Mouse (Mus musculus) embryonic facial prominence, embryonic 10.5 days (tissue): ENCODE measurements around the gene Eef1akmt3. TPM values are rescaled to one million over a fixed set of nuclear protein-coding genes. Genes with fewer than 3 reads are reported as not detected.
A peak's percentile ranks its signal among the peaks of the same experiment; 100 is the strongest.

Source experiments
- DNase-seq: peaks from one replicate; pipeline ENCODE4 v3.0.0-alpha.2; 2017; ENCODE audit warnings: low spot score
- H3K27ac ChIP-seq: fragments of 300-500 bp; sonication (generic); replicated peaks from 2 replicates; pipeline ENCODE4 v1.5.1; 2016; ENCODE audit warnings: mild to moderate bottlenecking
- H3K27me3 ChIP-seq: fragments of 300-500 bp; sonication (generic); replicated peaks from 2 replicates; pipeline ENCODE4 v1.6.1; 2016; ENCODE audit warnings: low read depth, mild to moderate bottlenecking; ENCODE audit not compliant: poor library complexity, severe bottlenecking
- H3K36me3 ChIP-seq: fragments of 300-500 bp; sonication (generic); replicated peaks from 2 replicates; pipeline ENCODE4 v1.6.1; 2016; ENCODE audit warnings: mild to moderate bottlenecking, moderate library complexity
- H3K4me1 ChIP-seq: fragments of 300-500 bp; sonication (generic); 2 replicates; pipeline ENCODE4 v1.6.1; 2016
- H3K4me3 ChIP-seq: fragments of 300-500 bp; sonication (generic); 2 replicates; pipeline ENCODE4 v1.5.1; 2016; ENCODE audit warnings: mild to moderate bottlenecking, moderate library complexity
- H3K9me3 ChIP-seq: fragments of 300-500 bp; sonication (generic); 2 replicates; pipeline ENCODE4 v1.6.1; 2016; ENCODE audit warnings: mild to moderate bottlenecking
- WGBS: fragments of 180-500 bp; shearing (Covaris S2); methylation state at CpG from one replicate; pipeline ENCODE4 v1.1.7; 2016; 5-methylcytosine and 5-hydroxymethylcytosine counted together
- microRNA counts: library from miRNA; unstranded; fragments of <30 nt; microRNA quantifications from one replicate; lab custom pipeline; 2017
- microRNA-seq: library from miRNA; unstranded; fragments of <30 nt; microRNA quantifications from one replicate; pipeline ENCODE4, GENCODE M21; 2017
- polyA plus RNA-seq: library from polyadenylated mRNA; unstranded; fragments of >200 nt; fragmentation: Nextera tagmentation; extraction: Ambion mirVana; gene quantifications from 2 replicates; pipeline ENCODE4 v1.2.1, GENCODE M21; 2016

The Eef1akmt3 gene
- polyA plus RNA-seq, 1 experiment from 2014 or later = 0.27 TPM

- no peaks in the 10 kb centered on the region for H3K27me3 ChIP-seq
- 61% methylated on average over 4 of the region's 4 CpGs for WGBS
- peaks cover 79% of the 10 kb centered on the region for H3K4me1 ChIP-seq
- no peaks in the 10 kb centered on the region for H3K9me3 ChIP-seq
- peak overlapping the region; percentile 31 for H3K27ac ChIP-seq
- H3K36me3 ChIP-seq = peaks cover 56% of the 10 kb centered on the region
- peak overlapping the region; percentile 25 for H3K4me3 ChIP-seq
- peak; percentile 40 for DNase-seq
Observed at GRCm38 (mm10) chr10:126986541-126986961, 54.8 kb downstream of the Eef1akmt3 start.

- Histone ChIP-seq H3K4me1 (peaks cover 88% of the 10 kb centered on the region), H3K27ac (no peak overlapping the region), H3K9me3 (no peaks in the 10 kb centered on the region), H3K27me3 (no peaks in the 10 kb centered on the region), H3K36me3 (peaks cover 48% of the 10 kb centered on the region), H3K4me3 (no peak overlapping the region; the same call in 1 of the 2 replicates)
- 95% methylated on average over 9 of the region's 9 CpGs for WGBS
- no peak for DNase-seq
Observed at GRCm38 (mm10) chr10:126985579-126985978, 55.7 kb downstream of the Eef1akmt3 start.

- WGBS = 87% methylated on average over 4 of the region's 4 CpGs
- Histone ChIP-seq H3K9me3 (no peaks in the 10 kb centered on the region), H3K36me3 (peaks cover 48% of the 10 kb centered on the region), H3K27ac (0 out of 2 replicates have a peak overlapping the region, but pooled peaks have one; percentile 32), H3K4me3 (no peak overlapping the region), H3K27me3 (no peaks in the 10 kb centered on the region), H3K4me1 (peaks cover 88% of the 10 kb centered on the region)
- no peak for DNase-seq
Observed at GRCm38 (mm10) chr10:126985127-126985526, 56.2 kb downstream of the Eef1akmt3 start.

- Histone ChIP-seq H3K4me3 (0 out of 2 replicates have a peak overlapping the region, but pooled peaks have one; percentile 5), H3K27ac (peak overlapping the region; percentile 63), H3K27me3 (no peaks in the 10 kb centered on the region), H3K36me3 (peaks cover 48% of the 10 kb centered on the region), H3K4me1 (peaks cover 89% of the 10 kb centered on the region), H3K9me3 (no peaks in the 10 kb centered on the region)
- 62% methylated on average over 5 of the region's 5 CpGs for WGBS
- DNase-seq = no peak
Observed at GRCm38 (mm10) chr10:126984189-126985004, 56.9 kb downstream of the Eef1akmt3 start.

GRCm38 (mm10) chr10:126983193-126983725 lies 58.1 kb downstream of the Eef1akmt3 start:
- H3K4me3 ChIP-seq = peak overlapping the region; percentile 100; the same call in 1 of the 2 replicates
- 65% methylated on average over 14 of the region's 14 CpGs for WGBS

GRCm38 (mm10) chr10:126981746-126982145 lies 59.6 kb downstream of the Eef1akmt3 start:
- no peak for DNase-seq
- no peaks in the 10 kb centered on the region for H3K9me3 ChIP-seq
- H3K27me3 ChIP-seq = no peaks in the 10 kb centered on the region
- peaks cover 33% of the 10 kb centered on the region for H3K36me3 ChIP-seq
- peaks cover 77% of the 10 kb centered on the region for H3K4me1 ChIP-seq
- no peak overlapping the region for H3K27ac ChIP-seq
- peak overlapping the region; percentile 100; the same call in 1 of the 2 replicates for H3K4me3 ChIP-seq
- WGBS = 52% methylated on average over 3 of the region's 3 CpGs

More at GRCm38 (mm10) chr10:126983193-126983725, 58.1 kb downstream of the Eef1akmt3 start:
- peaks cover 81% of the 10 kb centered on the region for H3K4me1 ChIP-seq
- no peak overlapping the region for H3K27ac ChIP-seq
- no peaks in the 10 kb centered on the region for H3K9me3 ChIP-seq
- peaks cover 41% of the 10 kb centered on the region for H3K36me3 ChIP-seq
- DNase-seq = no peak
- no peaks in the 10 kb centered on the region for H3K27me3 ChIP-seq

MicroRNAs within 50 kb of the gene (microRNA counts, 519-probe panel; counts per million panel counts)
- 2,637 counts per million, percentile 66 among the panel's probes with 10 or more counts for microRNA mmu-miR-26a (lab: Ali Mortazavi, UCI)
- microRNA mmu-miR-546 (lab: Ali Mortazavi, UCI) = 188 counts per million, percentile 57 among the panel's probes with 10 or more counts

Small RNAs within 50 kb of the gene (microRNA-seq; reads per million reads assigned to microRNA genes)
- 32.3 reads per million, percentile 36 among the genes with 10 or more reads in this experiment for gene Mir26a-2
- gene Mir546 = not detected

Other genes with a start within 250 kb of the Eef1akmt3 start
- gene Atp23, start 140.2 kb downstream of the Eef1akmt3 start, polyA plus RNA-seq = 20.0 and 22.6 TPM in 2 replicates
- 46.2 and 49.3 TPM in 2 replicates for gene Ctdsp2, start 62.8 kb downstream of the Eef1akmt3 start, polyA plus RNA-seq
- gene Avil, start 40.8 kb downstream of the Eef1akmt3 start, polyA plus RNA-seq = 0.06 and 0.44 TPM in 2 replicates
- gene Tsfm, start 10.7 kb downstream of the Eef1akmt3 start, polyA plus RNA-seq = 103 and 106 TPM in 2 replicates
- gene Mettl1, start 99 bp downstream of the Eef1akmt3 start, polyA plus RNA-seq = 58.6 and 62.4 TPM in 2 replicates
- gene Cyp27b1, start 6.7 kb upstream of the Eef1akmt3 start, polyA plus RNA-seq = 0.14 TPM in 2 replicates
- gene March9, start 18.7 kb upstream of the Eef1akmt3 start, polyA plus RNA-seq = 1.2 and 1.3 TPM in 2 replicates
- 3,008 and 3,023 TPM in 2 replicates for gene Cdk4, start 22.0 kb upstream of the Eef1akmt3 start, polyA plus RNA-seq
- 168 and 180 TPM in 2 replicates for gene Tspan31, start 28.8 kb upstream of the Eef1akmt3 start, polyA plus RNA-seq
- gene Agap2, start 33.8 kb upstream of the Eef1akmt3 start, polyA plus RNA-seq = 0.04 and 0.21 TPM in 2 replicates
- gene Os9, start 79.6 kb upstream of the Eef1akmt3 start, polyA plus RNA-seq = 59.7 and 60.1 TPM in 2 replicates
- gene B4galnt1, start 123.7 kb upstream of the Eef1akmt3 start, polyA plus RNA-seq = 3.0 and 3.8 TPM in 2 replicates
- gene Slc26a10, start 139.1 kb upstream of the Eef1akmt3 start, polyA plus RNA-seq = 2.1 and 2.9 TPM in 2 replicates
- 26.9 and 29.6 TPM in 2 replicates for gene Arhgef25, start 148.6 kb upstream of the Eef1akmt3 start, polyA plus RNA-seq
- 107 and 115 TPM in 2 replicates for gene Dtx3, start 154.2 kb upstream of the Eef1akmt3 start, polyA plus RNA-seq
- 25.3 and 25.9 TPM in 2 replicates for gene Pip4k2c, start 170.1 kb upstream of the Eef1akmt3 start, polyA plus RNA-seq
- gene Kif5a, start 221.8 kb upstream of the Eef1akmt3 start, polyA plus RNA-seq = 11.6 and 11.9 TPM in 2 replicates
- gene Dctn2, start 224.9 kb upstream of the Eef1akmt3 start, polyA plus RNA-seq = 187 and 197 TPM in 2 replicates
- gene Mbd6, start 247.5 kb upstream of the Eef1akmt3 start, polyA plus RNA-seq = 11.1 and 12.2 TPM in 2 replicates